Mouse (Mus musculus) MEL (cell line): ENCODE data around the gene Lmx1b.

Experiments
- MEF2A ChIP-seq: IDR thresholded peaks from 2 replicates; pipeline ENCODE4 v1.6.1; 2014; ENCODE audit warnings: low read depth, mild to moderate bottlenecking, inconsistent platforms, low read length, improper control_type of control experiment; ENCODE audit not compliant: poor library complexity, insufficient replicate concordance, severe bottlenecking; ENCODE audit errors: extremely low read depth
- POLR2A ChIP-seq, 2 experiments: IDR thresholded peaks; 2 replicates each; pipeline ENCODE4 v1.6.1; 2011 to 2012; ENCODE audit warnings: low read length in 2 of 2, mild to moderate bottlenecking in 2 of 2, control low read depth in 1 of 2, improper control_type of control experiment in 1 of 2, low read depth in 1 of 2, moderate library complexity in 1 of 2; ENCODE audit not compliant: control insufficient read depth in 1 of 2, insufficient read depth in 1 of 2, poor library complexity in 1 of 2
- POLR2AphosphoS5 ChIP-seq: IDR thresholded peaks from 2 replicates; pipeline ENCODE4 v1.6.1; 2012; ENCODE audit warnings: low read depth, borderline replicate concordance, mild to moderate bottlenecking, inconsistent platforms, low read length, moderate library complexity, mixed read lengths

DNA sequence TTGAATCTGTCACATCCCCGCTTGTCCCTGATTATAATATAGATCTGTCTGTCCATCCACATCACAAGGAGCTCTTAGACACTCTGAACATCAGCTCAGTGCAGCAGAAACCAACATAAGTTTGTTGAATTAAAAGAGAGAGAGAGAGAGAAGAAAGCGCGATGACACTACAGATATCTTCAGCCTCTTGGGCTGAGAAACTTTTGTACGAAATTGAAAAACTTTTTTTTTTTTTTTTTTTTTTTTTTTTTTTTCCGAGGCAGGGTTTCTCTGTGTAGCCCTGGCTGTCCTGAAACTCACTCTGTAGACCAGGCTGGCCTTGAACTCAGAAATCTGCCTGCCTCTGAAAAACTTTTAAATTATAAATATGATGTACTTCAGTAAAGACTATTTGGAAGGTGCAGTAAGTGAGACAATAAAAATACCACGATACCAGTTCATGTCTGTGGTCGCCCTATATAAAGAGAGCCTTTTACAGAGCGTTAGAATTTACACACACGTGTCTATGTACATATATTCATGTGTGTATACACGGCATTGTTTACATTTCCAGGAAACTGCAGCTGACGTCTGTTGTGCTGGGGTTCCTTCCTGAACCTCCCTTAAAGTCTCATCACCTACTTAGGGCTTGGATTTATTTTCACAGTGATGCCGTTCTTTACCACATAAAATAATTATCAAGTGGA, 18.4 kb upstream of the Lmx1b start:
- TF ChIP-seq POLR2AphosphoS5 (no peak), POLR2A (IDR thresholded peaks at IDR 0.05; ENCODE audit: control insufficient read depth in 1 of 2, insufficient read depth in 1 of 2, low read depth in 1 of 2, low read length in 2 of 2, poor library complexity in 1 of 2) (no peak; a peak in 1 of 4 replicates), MEF2A (no peak)
